Mouse (Mus musculus) embryo, embryonic 9.5 days (tissue): ENCODE data around the gene Gm17359.

ENCODE experiments used
- DNase-seq: peaks from one replicate; pipeline ENCODE4 v3.0.0-alpha.2; 2017; ENCODE audit errors: extremely low spot score

The Gm17359 gene

DNA sequence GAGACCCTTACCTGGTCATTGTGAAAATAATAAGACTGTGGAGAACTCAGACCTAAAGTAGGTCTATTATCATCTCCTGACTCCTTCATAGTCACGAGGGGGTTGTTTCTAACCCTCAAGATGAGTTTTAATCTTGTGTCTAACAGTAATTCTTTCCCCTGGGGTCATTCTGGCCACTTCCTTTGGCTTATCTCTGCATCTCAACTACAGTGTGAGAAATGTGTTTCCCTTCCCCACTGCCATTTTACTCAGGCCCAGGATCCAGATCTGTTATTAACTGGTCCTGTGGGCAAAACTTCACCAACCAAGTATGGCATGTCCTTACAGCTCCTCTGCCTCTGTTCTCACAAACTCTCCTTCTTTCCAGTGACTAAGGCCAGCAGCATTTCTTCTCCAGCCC is 12.8 kb downstream of the Gm17359 start:
- DNase-seq = no peak

DNA sequence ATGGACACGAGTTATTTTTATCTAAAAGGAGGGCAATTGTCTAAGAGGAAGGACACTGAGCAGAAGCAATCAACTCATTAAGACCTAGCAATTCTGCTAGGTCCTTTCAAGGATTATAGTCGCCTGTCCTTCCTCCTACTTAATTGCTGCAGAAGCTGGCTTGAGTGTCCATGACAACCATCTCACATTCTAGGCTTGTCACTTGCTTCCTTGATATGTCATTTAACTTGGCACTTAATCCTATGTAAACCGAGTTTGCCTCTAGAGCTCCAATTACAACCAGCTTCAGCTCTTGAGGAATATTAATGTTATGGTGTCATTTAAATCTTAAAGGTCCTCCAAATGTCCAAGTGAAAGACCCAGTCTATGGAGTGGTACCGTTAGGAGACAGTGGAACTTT is 22.3 kb downstream of the Gm17359 start:
- DNase-seq = no peak

DNA sequence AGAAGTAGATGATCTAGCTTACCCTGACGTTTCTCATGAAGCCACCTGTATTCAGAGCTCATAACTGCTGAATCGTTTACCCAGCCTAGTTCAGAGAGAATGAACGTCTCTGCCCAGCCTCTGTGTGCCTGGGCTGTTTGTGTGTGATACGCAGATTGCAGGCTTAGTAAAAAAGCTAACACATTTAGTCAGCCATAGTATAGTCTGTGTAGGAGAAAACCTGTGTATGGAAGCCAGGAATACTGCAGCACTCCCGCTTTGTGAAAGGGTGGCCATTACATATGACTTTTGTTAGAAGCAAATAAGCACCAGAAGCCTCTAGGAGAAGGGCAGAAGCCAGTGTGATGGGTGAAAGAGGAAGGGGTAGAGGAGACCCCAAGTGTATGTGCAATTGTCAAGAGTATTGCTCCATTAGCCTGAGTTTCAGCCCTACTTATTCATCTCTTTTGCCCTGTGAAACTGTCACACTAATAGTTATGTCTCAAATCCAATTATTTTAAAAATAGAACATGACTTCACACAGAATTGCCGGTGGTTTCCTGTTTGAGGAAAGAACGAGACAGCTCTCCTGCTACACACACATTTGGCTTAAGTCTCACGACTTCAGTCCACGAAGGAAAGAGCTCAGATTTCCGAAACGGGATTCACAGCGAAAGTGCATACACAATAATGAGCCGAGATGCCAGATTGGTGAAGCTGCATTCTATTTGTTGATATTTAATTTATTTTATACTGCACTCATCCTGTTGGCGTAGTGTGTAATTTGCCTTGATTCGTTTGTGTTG is 24.0 kb downstream of the Gm17359 start:
- DNase-seq = no peak

DNA sequence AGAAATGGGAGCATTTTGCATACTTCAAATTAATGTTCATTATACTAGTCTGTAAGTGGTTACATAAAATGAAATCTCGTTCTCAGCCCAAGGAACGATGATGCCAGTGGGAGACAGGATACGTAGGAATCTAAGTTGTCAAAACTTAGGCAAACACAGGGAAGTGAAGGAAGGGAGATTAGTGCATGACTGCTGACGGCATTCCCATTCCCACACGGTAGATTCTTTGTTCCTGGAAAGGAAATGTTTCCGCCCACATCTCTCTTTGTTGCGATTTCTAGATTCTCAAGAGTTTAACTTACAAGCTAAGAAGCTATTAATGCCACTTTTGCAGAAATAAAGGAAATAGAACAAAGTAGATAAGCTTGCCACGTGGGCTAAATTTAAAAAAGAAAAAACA is 29.6 kb downstream of the Gm17359 start:
- no peak for DNase-seq

DNA sequence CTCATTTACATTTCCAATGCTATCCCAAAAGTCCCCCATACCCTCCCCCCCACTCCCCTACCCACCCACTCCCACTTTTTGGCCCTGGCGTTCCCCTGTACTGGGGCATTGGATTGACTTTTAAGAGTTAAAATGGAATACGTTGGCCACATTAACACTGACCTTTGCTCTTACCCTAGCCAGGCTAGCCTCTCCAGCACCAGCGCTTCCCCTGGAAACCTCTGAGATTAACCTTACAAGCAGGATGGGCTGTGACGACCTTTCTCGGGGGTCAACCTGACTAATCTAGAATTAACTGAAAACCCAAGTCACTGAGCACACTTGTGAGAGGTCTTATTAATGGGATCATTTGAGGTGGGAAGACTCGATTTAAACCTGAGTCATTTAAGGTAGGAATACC is 31.8 kb downstream of the Gm17359 start:
- no peak for DNase-seq

DNA sequence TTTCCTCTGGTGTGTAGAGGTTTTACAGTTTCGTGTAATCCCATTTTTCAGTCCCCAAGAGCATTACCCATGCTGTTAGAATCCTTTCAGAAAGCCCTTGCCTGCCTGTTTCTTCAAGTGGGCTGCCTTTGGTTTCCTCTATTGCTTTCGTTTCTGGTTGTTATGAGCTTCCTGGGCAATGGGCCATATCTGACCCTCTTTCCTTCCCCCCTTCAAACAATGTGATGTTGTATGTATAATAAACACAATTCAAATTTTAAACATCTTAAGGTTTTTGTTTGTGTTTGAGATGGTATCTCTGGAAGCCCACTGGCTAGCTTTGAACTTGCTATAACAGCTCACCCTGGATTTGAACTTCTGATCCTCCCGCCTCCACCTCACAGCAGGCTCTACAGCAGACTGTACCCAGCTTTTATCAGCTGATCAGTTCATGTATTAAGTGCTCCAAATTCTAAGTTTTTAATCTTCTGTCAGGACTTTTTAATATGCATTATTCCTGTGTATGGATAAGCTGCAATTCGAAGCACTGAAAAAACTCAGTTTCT is 34.0 kb downstream of the Gm17359 start:
- DNase-seq = no peak

DNA sequence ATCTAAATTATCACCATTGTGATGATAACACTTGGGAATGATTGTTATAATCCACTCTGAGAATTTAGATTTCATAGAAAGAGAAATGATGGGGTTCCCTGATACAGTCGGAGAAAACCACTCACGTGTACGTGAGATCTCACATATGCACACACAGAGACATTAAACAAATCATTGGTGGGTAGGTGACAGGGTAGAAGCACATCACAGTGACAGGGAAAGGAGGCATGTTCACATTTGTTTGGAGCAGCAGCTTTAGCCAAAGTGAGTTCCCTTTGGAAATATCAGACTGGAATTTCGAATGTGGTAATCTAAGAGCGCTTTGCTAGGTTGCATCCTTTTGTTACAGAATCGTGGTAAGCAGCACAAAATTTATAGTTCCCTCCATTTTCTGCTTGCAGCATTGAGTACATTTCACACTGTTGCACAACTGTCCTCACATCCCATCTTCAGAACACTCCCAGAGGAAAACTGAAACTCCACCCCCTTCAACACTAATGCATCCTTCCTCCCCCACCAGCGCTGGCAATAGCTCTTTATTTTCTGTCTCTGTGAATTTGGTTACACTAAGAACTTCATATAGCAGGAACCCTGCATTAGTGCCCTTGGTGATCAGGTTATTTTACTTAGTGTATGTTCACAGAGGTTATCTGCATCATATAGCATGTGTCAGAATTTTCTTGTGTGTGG is 35.2 kb downstream of the Gm17359 start:
- no peak for DNase-seq

DNA sequence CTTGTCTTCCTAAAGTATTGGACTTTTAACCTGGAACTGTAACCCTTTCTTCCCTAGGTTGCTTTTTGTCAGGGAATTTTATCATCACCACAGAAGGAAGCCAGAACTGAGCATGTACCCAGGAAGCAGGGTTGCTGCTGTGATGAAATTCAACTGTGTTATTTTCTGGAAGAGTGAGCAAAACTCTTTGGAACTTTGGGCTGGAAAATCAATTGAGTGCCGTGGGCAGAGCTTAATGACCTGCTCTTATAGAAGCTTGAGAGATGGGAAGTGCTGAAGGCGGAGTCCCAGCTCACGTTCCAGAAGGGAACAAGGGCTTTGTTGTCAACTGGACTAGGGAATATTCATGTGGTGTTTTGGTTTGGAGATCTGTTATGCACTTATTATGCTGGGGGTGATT is 37.5 kb downstream of the Gm17359 start:
- no peak for DNase-seq

DNA sequence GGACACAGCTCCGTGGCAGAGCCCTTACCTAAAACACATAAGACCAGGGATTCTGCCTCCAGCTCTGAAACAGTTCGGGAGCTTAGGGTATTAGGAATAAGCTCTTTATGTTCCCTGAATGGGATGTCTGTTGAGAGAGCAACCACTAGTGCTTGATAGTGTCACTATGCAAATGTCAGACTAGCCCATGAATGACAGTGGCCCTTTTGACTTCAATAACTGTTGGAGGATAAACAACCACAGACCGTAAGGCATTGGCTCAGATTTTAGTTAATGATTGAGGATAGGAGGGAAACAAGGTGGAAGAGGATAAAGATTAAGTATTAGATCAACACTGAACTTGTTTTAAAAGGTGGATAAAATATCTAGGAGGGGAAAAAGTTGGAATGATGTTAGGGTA is 41.6 kb downstream of the Gm17359 start:
- no peak for DNase-seq

DNA sequence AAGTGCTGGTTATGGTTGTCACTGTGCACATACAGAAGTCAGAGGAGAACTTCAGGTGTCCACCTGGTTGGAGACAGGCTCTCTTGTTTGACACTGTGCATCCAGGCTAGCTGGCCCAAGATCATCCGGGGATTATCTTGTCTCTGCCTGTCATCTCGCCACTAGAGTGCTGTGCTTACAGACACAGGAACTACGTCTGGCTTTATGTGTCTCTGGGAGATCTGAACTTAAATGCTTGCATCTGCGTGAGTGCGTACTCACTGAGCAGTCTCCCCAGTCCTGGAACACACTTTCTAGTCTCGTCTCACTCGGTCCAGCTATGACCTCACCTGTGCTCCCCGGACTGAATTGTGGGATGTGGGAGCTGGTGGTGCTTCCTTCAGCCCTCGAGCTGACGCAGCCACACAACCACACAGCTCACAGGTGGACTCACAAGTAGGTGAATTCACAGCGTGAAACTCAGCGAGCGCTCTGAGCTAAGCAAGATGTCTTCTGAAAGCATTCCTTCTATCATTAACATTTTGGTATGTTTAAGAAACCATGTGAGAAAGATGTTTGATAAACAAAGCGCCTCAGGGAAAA is 42.9 kb downstream of the Gm17359 start:
- DNase-seq = no peak

DNA sequence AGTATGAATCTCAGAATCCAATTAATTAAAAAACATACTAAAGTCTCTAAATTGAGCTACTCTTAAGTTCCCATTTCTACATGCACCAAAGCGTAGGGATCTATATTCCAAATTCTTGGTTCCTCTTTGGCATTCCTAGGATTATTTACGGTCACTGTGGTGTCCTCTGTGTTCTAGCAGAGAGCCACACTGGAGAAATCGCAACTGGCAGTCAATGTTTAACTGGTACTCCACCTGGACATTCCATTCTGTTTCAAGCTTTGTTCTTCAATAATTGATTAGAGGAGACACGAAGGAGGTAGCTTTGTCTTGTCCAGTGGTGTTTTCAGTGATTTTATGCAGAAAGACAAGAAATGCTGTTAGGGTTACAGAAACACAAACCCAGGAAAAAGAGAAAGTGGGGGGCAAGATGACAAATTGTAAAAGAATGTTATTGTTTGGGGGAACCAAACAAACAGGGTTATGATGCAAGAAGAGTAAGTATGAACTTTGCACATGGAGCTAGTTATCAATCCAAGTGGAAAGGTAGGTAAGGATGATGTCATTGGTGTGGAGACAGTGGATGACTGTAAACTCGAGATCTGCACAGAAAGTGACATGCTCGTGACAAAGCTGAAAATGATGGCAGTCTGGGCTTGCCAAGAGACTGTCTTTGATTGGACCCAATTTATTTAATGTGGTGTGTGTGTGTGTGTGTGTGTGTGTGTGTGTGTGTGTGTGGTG is 43.6 kb downstream of the Gm17359 start:
- DNase-seq = no peak

DNA sequence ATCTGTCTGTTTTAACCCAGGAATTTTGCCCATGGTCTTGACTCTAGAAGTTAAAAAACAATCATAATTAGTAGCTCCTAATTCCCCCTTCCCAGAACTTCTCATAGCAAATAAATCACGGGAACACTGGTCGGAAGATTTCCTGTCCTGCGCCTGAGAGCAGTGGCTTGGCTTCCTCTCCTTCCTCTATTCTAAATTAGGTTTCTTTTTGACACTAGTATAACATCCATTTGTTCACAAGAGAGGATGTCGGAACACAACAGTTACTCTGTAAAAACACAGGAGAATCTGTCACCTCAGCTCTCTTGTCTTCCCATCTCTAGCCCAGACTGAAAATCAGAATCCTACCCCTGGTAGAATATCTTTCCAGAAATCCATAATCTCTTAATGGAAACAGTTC is 44.9 kb downstream of the Gm17359 start:
- DNase-seq = no peak

DNA sequence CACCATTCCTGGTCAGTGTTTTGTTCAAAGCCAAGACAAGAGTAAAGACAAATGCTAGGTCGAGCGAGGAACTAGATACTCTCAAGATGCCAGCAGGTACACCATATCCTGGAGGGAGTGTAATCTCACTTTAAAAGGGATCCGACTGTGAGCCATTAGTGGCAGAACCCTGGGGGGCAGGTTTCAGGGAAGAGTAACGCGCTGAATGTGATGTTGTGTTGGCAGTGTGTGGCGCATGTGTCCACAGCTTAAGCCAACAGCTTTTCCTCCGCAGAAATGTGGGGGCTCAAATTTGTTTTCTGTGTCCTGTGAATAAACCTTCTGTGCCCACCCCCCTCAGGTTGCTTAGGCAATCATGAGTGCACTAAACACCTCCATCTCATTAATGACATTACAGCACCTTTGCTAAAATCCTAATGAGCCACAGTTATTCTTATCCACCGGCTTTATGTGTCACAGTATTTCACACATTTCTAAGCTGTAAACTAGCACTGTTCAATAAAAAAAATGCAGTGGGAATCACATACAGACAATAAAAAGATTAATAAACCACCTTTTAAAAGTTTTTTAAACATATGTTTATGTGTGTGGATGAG is 49.1 kb downstream of the Gm17359 start:
- no peak for DNase-seq

DNA sequence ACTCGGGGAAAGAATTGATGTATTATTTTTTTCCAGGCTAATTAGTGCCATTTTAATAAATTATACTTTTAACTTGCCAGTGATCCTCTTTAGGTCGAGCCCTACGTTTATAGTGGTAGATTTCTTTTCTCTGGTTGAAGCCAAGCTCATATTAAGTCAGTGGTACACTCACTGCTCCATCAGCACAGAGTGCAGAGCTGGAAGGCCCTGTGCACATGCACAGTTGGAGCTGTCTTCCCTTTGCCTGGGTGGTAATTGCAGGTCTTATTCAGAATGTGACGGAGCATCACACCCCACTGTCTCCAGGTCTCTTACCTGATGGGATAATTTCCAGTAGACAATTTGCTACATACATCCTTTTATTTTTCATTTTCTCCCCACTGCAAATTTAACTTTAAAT is 52.6 kb downstream of the Gm17359 start:
- DNase-seq = no peak

DNA sequence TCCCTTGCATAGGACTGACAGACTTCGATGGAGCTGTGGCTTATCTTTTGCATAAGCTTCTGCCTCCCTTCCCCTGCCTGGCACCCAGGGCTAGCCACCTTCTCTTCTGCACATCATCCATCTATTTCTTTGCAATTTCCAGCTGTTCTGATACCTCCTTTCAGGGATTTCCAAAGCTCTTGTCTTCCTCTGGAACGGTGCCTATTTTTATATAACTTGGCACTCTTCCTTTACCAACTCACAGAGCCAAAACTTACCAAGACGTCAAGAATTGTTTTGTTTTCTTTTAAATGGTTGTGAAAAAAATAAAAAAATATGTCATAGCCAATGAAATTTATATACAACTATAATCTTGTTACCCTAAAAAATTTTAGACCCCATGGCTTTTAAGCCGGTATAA is 64.1 kb downstream of the Gm17359 start:
- DNase-seq = no peak

DNA sequence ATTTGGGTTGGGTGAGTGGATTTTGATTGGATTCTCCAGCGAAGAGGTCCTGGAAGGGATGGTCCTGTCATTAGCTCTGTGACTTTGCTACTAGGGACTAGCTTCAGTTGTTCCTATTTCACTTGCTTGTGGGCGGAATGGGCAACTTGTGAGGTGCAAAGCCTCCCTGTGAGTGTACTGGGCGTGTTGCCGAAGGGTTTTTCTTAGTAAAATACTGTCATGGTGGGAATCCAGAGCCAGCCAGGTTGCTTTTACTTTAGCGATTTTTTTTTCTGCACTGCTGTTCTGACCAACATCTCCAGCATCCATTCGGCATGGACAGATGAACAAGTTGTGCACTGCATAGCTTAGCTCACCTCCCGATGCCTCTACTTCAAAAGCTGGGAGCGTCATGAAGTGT is 65.6 kb downstream of the Gm17359 start:
- DNase-seq = no peak

DNA sequence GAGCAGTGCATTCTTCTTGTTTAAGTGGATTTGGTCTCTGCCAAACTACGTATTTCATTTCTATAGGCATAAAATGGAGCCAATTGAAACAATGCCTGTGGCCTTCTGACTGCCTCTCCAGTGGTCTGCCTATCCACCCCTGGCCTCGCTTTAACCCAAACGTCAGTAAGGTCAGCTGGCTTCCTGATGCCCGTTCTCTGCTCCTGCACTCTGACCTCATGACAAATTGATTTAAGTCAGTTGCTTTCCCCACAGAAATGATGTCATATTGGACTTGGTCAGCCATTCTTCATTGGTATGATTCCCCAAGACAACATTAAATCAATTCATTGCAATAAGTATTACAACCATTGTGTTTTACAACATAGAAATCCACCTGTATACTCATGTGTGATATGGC is 72.1 kb downstream of the Gm17359 start:
- DNase-seq = peak; percentile 42

DNA sequence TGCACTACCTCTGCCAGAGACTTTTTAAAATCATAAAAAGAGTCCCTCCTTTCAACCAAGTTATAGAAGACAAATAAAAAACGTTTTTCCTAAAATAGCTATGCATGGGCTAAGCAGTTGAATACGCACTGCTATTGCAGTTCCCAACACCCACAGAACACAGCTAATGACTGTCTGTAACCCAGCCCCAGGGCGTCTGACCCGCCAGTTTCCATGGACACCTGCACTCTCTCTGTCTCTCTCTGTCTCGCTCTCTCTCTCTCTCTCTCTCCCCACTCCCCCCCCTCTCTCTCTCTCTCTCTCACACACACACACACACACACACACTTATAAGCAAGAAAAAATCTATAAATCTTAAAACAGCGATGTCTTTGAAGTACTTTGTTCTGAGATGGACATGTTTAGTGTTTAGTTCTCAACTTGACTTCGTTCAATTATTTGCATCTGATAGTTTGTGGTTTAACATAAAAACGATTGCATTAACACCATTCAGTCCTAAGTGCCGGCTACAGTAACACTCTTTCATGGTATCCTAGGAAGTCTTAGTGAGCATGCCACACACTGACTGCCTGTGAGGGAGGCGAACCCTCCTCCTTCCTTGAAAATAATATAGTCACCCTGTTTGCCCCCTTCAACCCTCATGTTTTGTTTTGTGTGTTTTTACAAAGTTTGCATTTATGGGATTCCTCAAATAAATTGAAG is 73.6 kb downstream of the Gm17359 start:
- peak; percentile 42 for DNase-seq

DNA sequence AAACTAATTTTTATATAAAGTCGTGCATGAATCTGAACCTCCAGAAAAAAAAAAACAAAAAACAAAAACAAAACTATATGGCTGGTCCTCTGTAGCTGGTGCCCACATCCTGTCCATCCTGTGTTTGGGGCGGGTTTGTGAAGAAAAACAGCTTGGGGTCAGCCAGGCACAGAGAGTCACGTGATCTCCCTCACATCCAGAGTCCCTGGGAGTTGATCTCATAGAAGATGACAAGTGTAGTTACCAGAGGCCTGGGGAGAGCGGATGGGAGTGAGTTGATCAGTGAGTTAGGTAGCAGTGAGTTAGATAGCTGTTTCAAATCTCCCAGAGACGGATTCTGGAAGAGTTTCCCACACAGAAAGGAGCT is 74.2 kb downstream of the Gm17359 start:
- peak; percentile 31 for DNase-seq

DNA sequence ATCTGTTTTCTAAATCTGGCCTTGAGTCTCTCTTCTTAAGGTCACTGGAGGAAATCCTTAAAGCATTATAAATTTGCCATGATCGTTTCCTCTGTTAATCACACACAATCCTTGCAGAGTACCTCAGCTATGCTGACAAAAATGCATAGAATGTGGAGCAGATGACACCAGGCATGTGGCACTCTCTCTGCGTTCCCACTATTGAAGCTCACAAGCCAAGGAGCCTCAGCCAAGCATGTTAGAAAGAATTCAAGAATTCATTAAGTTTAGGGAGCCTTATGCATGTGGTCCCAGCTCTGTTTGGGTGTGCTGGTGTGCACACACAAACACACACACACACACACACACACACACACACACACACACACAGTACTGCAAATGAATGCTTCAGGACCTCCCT is 75.2 kb downstream of the Gm17359 start:
- no peak for DNase-seq

DNA sequence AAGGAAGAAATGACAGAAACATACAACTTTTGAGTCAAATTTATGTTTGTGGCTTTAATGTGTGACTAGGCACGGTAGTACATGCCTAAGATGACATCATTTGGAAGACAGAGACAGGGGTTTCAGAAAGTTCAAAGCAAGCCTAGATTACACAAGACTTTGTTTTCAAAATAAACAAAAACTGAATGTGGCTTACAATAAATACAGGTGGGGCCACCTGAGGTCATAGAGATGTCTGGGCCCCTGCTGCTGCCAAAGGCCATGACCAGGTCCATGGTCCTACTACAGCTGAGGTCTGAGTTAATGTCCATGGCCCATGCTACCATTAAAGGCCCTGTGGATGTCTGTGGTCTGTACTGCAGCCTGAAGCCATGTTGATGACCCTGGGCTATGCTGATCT is 77.0 kb downstream of the Gm17359 start:
- no peak for DNase-seq
